Mouse (Mus musculus): ENCODE results near the gene Ceacam9.
"Not testable (repeated sequence)": the region's sequence is repeated elsewhere in the genome, so short reads cannot be mapped to it uniquely, and the experiment has no call there.

DNA sequence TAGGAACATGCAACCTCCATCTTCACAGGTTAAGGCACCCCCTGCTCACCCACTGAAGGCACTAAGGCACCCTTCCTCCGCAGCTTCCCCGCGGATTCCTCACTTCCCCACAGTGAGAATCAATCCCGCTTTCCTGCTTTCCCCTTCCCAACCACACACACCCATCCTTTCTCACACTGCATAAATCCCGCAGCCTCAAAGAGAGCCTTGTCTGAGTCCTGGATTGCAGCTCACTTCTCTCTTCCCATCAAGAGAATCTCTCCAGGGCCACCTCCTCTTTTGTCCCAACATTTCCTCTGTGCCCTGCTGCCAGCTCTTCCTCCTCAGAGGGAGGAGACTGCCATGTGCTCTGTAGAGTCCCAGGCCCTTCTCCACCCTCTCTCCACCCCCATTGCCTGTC is 47.0 kb upstream of the Ceacam9 start:
- TF ChIP-seq CTCF (IDR thresholded peaks at IDR 0.05; ENCODE audit: extremely low read depth, insufficient read depth, insufficient read length, insufficient replicate concordance); POLR2A (IDR thresholded peaks at IDR 0.05; ENCODE audit: low read depth, low read length): not testable (repeated sequence)
